Mouse (Mus musculus): ENCODE measurements at regions not wholly inside any gene's neighbourhood (a gene's known extent, or its start where the extent isn't known, plus 50 kb on each side); places are given as distances from the start of the nearest gene placed in this dataset.

DNA sequence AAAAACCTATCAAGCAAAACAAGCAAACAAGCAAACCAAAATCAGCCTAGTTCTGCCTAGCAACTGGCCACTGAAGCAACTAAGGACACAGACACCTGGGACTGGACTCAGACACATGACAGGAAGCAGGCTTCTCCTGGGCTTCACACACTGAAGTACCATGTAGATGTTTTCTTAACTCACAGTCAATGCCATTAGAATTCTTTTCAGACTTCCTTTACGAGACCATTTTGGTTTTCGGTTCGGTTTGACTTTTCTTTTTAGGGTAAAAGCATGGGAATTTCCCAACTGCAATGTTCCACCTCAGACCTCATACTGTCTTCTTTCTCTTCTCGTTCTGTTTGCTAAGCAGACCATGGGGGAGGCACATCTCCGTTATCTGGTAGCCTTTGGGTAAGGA, 114.7 kb upstream of the Tbl1xr1 start:
- H3K4me1 ChIP-seq: peaks cover 14% of the 10 kb centered on the region
- no peaks in the 10 kb centered on the region for H3K27me3 ChIP-seq
- no peak for ATAC-seq (ENCODE audit: low FRiP score)
- no peak overlapping the region for H3K9ac ChIP-seq
- H3K9me3 ChIP-seq (replicated peaks): no peaks in the 10 kb centered on the region
- no peak overlapping the region for H3K4me3 ChIP-seq
- H3K36me3 ChIP-seq: no peaks in the 10 kb centered on the region
- H3K27ac ChIP-seq: no peak overlapping the region
- no peak overlapping the region for H3K4me2 ChIP-seq (replicated peaks)
- WGBS: 83% methylated on average over 5 of the region's 5 CpGs

DNA sequence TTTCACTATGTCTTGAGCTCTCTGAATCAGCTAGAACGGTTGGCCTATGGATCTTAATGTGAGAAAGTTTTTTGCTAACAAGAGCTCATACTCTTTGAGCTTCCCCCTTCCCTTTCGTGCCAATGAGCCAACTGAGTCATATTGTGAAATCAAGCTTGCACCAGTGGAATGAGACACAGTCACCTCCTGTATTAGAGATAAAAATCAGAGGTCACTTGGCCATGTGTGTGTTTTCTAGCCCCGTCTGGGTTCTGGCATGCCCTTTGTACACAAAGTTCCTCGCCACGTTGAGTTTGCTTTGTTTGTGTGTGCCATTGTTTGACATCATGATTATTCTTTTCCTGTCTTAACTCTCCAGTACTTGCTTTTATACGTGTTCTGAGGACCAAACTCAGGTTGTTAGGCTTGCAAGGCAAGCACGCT, 114.1 kb upstream of the Tbl1xr1 start:
- no peak for ATAC-seq (ENCODE audit: low FRiP score)
- Histone ChIP-seq H3K9me3 (replicated peaks) (no peaks in the 10 kb centered on the region), H3K36me3 (no peaks in the 10 kb centered on the region), H3K9ac (no peak overlapping the region), H3K4me1 (peaks cover 14% of the 10 kb centered on the region), H3K4me3 (no peak overlapping the region), H3K27me3 (no peaks in the 10 kb centered on the region), H3K27ac (no peak overlapping the region), H3K4me2 (replicated peaks) (no peak overlapping the region)
- WGBS: 44% methylated on average over 7 of the region's 7 CpGs

DNA sequence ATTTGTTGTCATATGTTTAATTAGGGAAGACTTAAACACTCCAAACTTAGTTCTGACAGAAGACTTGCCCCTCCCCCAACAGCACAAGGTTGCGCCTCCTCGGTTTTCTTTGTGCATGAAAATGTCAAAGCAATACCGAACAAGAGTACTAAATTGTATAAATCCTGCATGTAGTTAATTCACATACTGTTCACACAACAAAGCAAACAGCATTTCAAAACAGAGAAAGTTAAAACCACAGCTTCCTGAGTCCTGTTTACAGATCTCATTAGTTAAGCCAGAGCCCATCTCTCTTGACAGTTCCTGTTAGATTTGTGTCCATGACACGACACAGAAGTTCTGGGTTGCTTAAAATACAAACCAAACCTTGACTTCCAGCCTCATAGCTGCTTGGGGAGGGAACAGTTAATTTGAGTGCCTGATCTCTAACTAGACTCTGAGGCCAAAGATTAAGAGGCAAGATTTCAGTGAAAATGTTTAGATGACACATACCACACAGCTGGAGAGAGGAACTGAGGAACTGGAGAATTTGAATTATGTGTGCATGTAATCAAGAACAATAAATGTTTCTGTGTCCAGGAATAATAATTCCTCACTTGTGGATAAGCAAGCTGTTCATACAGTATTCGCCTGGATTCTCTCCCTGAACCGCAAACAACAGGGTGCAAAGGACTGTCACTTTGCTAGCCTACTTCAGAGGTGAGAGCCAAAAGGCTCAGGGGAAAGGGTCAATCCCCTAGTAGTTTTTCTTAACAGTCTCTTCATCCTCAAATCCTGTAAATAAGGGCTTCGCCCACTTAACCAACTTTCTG, 113.3 kb upstream of the Tbl1xr1 start:
- peaks cover 14% of the 10 kb centered on the region for H3K4me1 ChIP-seq
- no peaks in the 10 kb centered on the region for H3K27me3 ChIP-seq
- no peaks in the 10 kb centered on the region for H3K9me3 ChIP-seq (replicated peaks)
- no peak overlapping the region for H3K27ac ChIP-seq
- no peak overlapping the region for H3K4me2 ChIP-seq (replicated peaks)
- WGBS: 34% methylated on average over 7 of the region's 7 CpGs
- H3K9ac ChIP-seq: no peak overlapping the region
- H3K36me3 ChIP-seq: no peaks in the 10 kb centered on the region
- no peak for ATAC-seq (ENCODE audit: low FRiP score)
- no peak overlapping the region for H3K4me3 ChIP-seq

DNA sequence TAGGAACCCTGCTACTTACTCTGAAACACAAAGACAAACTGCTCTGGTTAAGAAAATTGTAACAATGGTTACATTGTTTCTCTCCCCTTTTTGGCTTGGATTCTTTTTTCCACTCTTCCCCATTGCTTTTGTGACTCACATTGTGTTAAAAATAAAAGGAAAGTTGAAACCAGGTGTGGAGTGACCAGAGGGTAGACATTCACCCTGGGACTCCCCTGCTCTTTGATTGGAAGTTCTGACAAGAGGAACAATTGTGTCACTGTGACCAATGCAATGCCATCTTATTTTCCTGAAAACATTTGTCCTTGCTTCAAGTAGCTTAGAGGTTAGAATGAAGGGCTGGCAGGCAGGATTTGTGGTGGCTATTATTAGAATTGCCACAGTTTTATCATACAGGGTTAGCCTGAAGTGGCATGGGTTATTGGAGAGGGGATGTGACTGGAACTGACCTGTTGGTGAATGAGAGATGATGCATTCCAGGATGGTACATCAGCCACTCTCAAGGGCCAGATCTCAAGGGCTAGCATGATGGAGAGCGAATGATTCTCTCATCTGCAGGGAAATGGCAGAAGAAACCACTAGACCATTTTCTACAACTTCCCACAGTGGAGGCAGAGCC, 112.6 kb upstream of the Tbl1xr1 start:
- Histone ChIP-seq H3K9me3 (replicated peaks) (no peaks in the 10 kb centered on the region), H3K27me3 (no peaks in the 10 kb centered on the region), H3K4me1 (peaks cover 14% of the 10 kb centered on the region), H3K27ac (no peak overlapping the region), H3K36me3 (no peaks in the 10 kb centered on the region), H3K4me3 (no peak overlapping the region), H3K4me2 (replicated peaks) (no peak overlapping the region), H3K9ac (no peak overlapping the region)
- WGBS: 87% methylated on average over 1 of the region's 1 CpGs
- ATAC-seq (ENCODE audit: low FRiP score): no peak

DNA sequence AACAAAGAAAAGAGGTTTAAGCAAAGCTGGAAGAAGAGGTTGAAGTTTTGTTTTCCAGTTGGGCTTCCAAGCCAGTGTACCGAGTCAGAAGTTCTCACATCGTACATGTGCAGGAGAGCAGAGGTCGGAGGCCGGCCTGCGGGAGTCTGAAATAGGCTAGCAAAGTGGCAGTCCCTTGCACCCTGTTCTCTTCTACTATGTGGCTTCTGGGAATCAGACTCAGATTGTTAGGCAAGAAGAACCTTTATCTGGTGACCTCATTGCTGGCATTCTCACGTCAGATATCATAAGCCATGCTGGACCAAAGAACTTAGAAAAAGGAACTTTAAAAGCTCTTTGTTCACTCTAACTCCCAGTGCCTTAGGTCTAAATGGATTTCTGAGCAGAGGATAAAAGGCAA, 112.0 kb upstream of the Tbl1xr1 start:
- 76% methylated on average over 6 of the region's 6 CpGs for WGBS
- no peak for ATAC-seq (ENCODE audit: low FRiP score)
- Histone ChIP-seq H3K36me3 (no peaks in the 10 kb centered on the region), H3K4me1 (peaks cover 14% of the 10 kb centered on the region), H3K9me3 (replicated peaks) (no peaks in the 10 kb centered on the region), H3K27me3 (no peaks in the 10 kb centered on the region), H3K27ac (no peak overlapping the region), H3K4me2 (replicated peaks) (no peak overlapping the region), H3K9ac (no peak overlapping the region), H3K4me3 (no peak overlapping the region)

DNA sequence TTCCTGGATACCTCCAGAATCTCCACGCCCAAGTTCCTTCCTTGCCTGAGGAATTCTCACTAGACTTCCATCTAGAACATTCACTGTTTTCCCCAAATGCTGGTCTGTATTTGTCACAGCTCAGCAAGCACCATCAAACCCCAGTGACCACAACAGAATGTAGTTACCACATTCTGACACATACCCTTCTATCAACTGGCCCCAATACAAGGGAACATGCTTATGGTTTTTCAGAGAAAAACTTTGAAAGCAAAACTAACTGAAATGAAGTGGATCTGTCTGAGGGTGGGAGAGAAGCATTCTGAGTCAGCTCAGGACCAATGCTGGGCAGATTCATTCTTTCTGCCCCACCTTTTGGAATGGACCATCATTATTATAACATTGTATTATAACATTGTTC, 110.9 kb upstream of the Tbl1xr1 start:
- no peak overlapping the region for H3K9ac ChIP-seq
- H3K36me3 ChIP-seq: no peaks in the 10 kb centered on the region
- no peak overlapping the region for H3K4me2 ChIP-seq (replicated peaks)
- no peak for ATAC-seq (ENCODE audit: low FRiP score)
- H3K9me3 ChIP-seq (replicated peaks): no peaks in the 10 kb centered on the region
- 89% methylated on average over 1 of the region's 1 CpGs for WGBS
- H3K4me1 ChIP-seq: peaks cover 15% of the 10 kb centered on the region
- no peak overlapping the region for H3K4me3 ChIP-seq
- no peak overlapping the region for H3K27ac ChIP-seq
- no peaks in the 10 kb centered on the region for H3K27me3 ChIP-seq

DNA sequence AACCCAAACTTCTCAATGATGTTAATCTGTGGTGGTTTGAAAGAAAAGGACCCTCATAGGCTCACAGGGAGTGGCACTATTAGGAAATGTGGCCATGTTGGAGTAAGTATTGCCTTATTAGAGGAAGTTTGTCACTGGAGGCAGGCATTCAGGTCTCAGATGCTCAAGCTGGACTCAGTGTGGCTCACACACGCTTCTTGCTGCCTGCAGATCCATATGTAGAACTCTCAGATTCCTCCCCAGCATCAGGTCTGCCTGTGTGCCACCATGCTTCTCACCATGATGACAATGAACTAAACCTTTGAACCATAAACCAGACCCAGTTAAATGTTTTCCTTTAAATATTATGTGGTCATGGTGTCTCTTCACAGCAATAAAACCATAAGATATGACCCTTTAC, 104.7 kb upstream of the Tbl1xr1 start:
- ATAC-seq (ENCODE audit: low FRiP score): no peak
- Histone ChIP-seq H3K27me3 (no peaks in the 10 kb centered on the region), H3K27ac (no peak overlapping the region), H3K4me2 (replicated peaks) (no peak overlapping the region), H3K9me3 (replicated peaks) (no peaks in the 10 kb centered on the region), H3K4me3 (no peak overlapping the region), H3K9ac (no peak overlapping the region), H3K4me1 (0 out of 2 replicates have a peak, but pooled peaks cover 2% of the 10 kb centered on the region), H3K36me3 (no peaks in the 10 kb centered on the region)
- 88% methylated on average over 1 of the region's 1 CpGs for WGBS

DNA sequence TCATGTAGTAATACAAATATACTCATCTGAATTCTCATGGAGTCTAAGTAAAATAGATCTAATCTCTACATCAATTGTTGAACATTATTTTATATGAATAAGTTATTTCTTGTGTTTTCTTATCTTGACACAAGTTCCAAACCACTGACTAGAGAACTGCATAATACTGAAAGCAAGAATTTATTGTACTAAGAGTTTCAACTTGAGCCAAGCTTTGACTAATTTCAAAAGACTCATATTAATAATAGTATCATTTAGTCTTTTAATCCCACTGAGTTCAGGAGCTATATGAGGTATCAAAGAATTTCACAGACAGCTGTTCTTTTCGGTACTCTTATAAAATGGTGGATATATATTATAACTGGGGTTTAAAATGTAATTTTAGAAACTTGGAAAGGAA, 103.3 kb upstream of the Tbl1xr1 start:
- Histone ChIP-seq H3K27ac (no peak overlapping the region), H3K4me3 (no peak overlapping the region), H3K36me3 (no peaks in the 10 kb centered on the region), H3K9ac (no peak overlapping the region), H3K4me2 (replicated peaks) (no peak overlapping the region), H3K9me3 (replicated peaks) (no peaks in the 10 kb centered on the region), H3K4me1 (0 out of 2 replicates have a peak, but pooled peaks cover 2% of the 10 kb centered on the region), H3K27me3 (no peaks in the 10 kb centered on the region)
- 92% methylated on average over 1 of the region's 1 CpGs for WGBS
- no peak for ATAC-seq (ENCODE audit: low FRiP score)

DNA sequence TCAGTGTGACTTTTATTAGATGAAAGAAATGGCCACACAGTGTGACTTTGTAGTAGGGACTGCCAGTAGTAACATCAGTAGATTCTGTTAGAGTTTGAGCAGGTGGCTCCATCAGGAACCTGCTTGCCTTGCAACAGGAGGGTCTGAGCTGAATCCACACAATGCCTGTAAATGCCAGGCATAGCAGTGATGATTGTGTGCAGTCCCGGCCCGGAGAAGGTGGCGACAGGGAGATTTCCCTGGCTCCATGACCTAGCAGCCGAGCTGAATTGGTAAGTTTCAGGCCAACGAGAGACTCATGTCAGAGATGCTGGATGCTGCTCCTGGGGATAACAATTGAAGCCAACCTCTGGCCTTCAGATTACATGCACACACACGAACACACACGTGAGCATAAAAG, 102.8 kb upstream of the Tbl1xr1 start:
- Histone ChIP-seq H3K27ac (no peak overlapping the region), H3K4me3 (no peak overlapping the region), H3K4me1 (0 out of 2 replicates have a peak, but pooled peaks cover 2% of the 10 kb centered on the region), H3K27me3 (no peaks in the 10 kb centered on the region), H3K9me3 (replicated peaks) (no peaks in the 10 kb centered on the region), H3K9ac (no peak overlapping the region), H3K36me3 (no peaks in the 10 kb centered on the region), H3K4me2 (replicated peaks) (no peak overlapping the region)
- 78% methylated on average over 7 of the region's 7 CpGs for WGBS
- no peak for ATAC-seq (ENCODE audit: low FRiP score)

DNA sequence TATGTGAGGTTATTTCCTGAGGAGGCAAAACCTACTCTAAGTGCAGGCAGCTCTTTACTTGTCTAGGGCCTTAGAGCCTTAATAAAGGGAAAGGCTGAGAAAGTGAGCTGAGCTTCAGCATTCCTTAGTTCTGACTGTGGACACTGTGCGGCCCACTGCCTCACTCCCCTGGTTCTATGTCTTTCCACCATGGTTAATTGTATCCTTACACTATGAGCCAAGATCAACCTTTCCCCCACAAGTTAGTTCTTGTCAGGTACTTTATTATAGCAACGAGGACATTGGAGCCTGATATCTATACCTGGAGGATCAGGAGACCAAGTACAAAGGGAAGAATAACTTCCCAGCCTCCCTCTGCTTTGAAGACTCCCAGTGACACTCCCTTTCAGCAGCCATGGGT, 101.7 kb upstream of the Tbl1xr1 start:
- Histone ChIP-seq H3K36me3 (no peaks in the 10 kb centered on the region), H3K4me1 (0 out of 2 replicates have a peak, but pooled peaks cover 2% of the 10 kb centered on the region), H3K4me3 (no peak overlapping the region), H3K9me3 (replicated peaks) (no peaks in the 10 kb centered on the region), H3K27me3 (no peaks in the 10 kb centered on the region), H3K9ac (no peak overlapping the region), H3K4me2 (replicated peaks) (no peak overlapping the region), H3K27ac (no peak overlapping the region)
- no peak for ATAC-seq (ENCODE audit: low FRiP score)
- 82% methylated on average over 2 of the region's 2 CpGs for WGBS

DNA sequence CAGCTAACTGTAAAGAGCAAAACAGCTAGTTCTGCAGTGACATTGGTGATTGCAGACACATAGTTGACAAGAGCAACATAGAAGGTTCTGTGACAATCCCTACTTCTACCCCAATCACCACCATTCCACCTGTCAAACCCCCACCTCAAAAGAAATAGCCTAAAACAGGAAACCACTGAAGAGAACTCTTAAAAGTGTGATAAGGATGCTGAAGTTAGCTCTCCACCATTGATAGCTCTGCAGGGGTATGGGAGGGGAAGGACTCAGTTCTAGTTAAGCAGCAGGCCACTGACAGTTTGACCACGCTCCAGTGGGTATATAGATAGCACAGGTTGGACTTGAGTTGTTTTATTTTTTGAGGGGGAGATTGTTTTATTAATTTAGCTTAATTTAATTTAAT, 98.7 kb upstream of the Tbl1xr1 start:
- Histone ChIP-seq H3K4me1 (no peaks in the 10 kb centered on the region), H3K4me2 (replicated peaks) (no peak overlapping the region), H3K9ac (no peak overlapping the region), H3K36me3 (no peaks in the 10 kb centered on the region), H3K27me3 (no peaks in the 10 kb centered on the region), H3K9me3 (replicated peaks) (no peaks in the 10 kb centered on the region), H3K27ac (no peak overlapping the region), H3K4me3 (no peak overlapping the region)
- WGBS: 92% methylated on average over 1 of the region's 1 CpGs
- ATAC-seq (ENCODE audit: low FRiP score): no peak

DNA sequence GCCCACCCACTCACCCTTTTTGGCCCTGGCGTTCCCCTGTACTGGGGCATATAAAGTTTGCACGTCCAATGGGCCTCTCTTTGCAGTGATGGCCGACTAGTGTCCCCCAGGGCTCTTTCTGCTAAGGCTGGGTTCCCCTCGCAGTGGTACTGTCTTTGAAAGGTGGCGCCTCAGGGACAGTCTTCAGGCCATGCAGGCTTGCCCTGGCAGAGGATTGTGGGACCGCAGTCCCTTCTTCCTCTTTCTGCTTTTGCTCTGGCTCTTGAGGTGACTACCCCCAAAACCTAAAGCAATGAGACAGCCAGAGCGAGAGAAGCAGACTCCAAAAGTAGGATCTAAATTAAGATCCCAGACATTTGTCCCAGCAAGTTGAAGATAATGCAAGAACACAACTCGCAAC, 93.5 kb upstream of the Tbl1xr1 start:
- Histone ChIP-seq H3K4me3 (no peak overlapping the region), H3K9ac (no peak overlapping the region), H3K36me3 (no peaks in the 10 kb centered on the region), H3K4me1 (no peaks in the 10 kb centered on the region), H3K9me3 (replicated peaks) (no peaks in the 10 kb centered on the region), H3K4me2 (replicated peaks) (no peak overlapping the region), H3K27me3 (no peaks in the 10 kb centered on the region), H3K27ac (no peak overlapping the region)
- 92% methylated on average over 8 of the region's 8 CpGs for WGBS
- ATAC-seq (ENCODE audit: low FRiP score): no peak

All from hindbrain, embryonic 12.5 days (tissue).